Mouse (Mus musculus): ENCODE results near the gene Lima1.
"Not testable (repeated sequence)": the region's sequence is repeated elsewhere in the genome, so short reads cannot be mapped to it uniquely, and the experiment has no call there.

- not testable (repeated sequence) for TF ChIP-seq POLR2A (IDR thresholded peaks at IDR 0.05; ENCODE audit: borderline replicate concordance, insufficient read depth, low read length); CTCF (IDR thresholded peaks at IDR 0.05; ENCODE audit: borderline replicate concordance, insufficient read depth, low read depth, low read length)
These were observed 11.9 kb upstream of the Lima1 start for GRCm38 (mm10) chr15:99887130-99887529.
